Mouse (Mus musculus) E14TG2a.4 (cell line): ENCODE data around the gene Ucp3.

Experiments
- H3K27me3 ChIP-seq: 2 replicates; pipeline ENCODE4 v1.6.1; 2014; ENCODE audit warnings: low read length, control low read depth; ENCODE audit not compliant: insufficient read depth
- H3K36me3 ChIP-seq: 2 replicates; pipeline ENCODE4 v1.6.1; 2014; ENCODE audit warnings: low read length, control low read depth; ENCODE audit not compliant: insufficient read depth
- H3K4me1 ChIP-seq: replicated peaks from 2 replicates; pipeline ENCODE4 v1.6.1; 2014; ENCODE audit warnings: low read depth, low read length, control low read depth
- H3K4me3 ChIP-seq: replicated peaks from 2 replicates; pipeline ENCODE4 v1.5.1; 2014; ENCODE audit warnings: mild to moderate bottlenecking, low read length
- H3K9me3 ChIP-seq: 2 replicates; pipeline ENCODE4 v1.6.1; 2014; ENCODE audit warnings: low read length, control low read depth
- CTCF ChIP-seq: conservative IDR thresholded peaks from 2 replicates; pipeline ENCODE4 v1.5.1; 2014; ENCODE audit warnings: low read length
- NANOG ChIP-seq: IDR thresholded peaks from 2 replicates; pipeline ENCODE4 v1.6.1; 2014; ENCODE audit warnings: borderline replicate concordance, low read length, mixed read lengths
- POU5F1 ChIP-seq: IDR thresholded peaks from 2 replicates; pipeline ENCODE4 v1.6.1; 2014; ENCODE audit warnings: low read length, borderline replicate concordance

The Ucp3 gene

GRCm38 (mm10) chr7:100493484-100494414, 21.0 kb downstream of the Ucp3 start:
- no peak for TF ChIP-seq NANOG
- no peak for TF ChIP-seq POU5F1
- TF ChIP-seq CTCF = no peak

GRCm38 (mm10) chr7:100494415-100494831, 21.6 kb downstream of the Ucp3 start:
- Histone ChIP-seq H3K4me3 (peak overlapping the region; percentile 88), H3K36me3 (peaks cover 53% of the 10 kb centered on the region), H3K4me1 (peaks cover 66% of the 10 kb centered on the region), H3K9me3 (no peaks in the 10 kb centered on the region), H3K27me3 (no peaks in the 10 kb centered on the region)
- TF ChIP-seq CTCF (no peak), NANOG (no peak), POU5F1 (no peak)

More at GRCm38 (mm10) chr7:100493484-100494414, 21.0 kb downstream of the Ucp3 start:
- Histone ChIP-seq H3K4me3 (peak overlapping the region; percentile 88), H3K9me3 (no peaks in the 10 kb centered on the region), H3K27me3 (no peaks in the 10 kb centered on the region), H3K36me3 (peaks cover 46% of the 10 kb centered on the region), H3K4me1 (peaks cover 62% of the 10 kb centered on the region)

GRCm38 (mm10) chr7:100495042-100495441, 22.3 kb downstream of the Ucp3 start:
- TF ChIP-seq POU5F1 (no peak), NANOG (no peak), CTCF (no peak)
- Histone ChIP-seq H3K27me3 (no peaks in the 10 kb centered on the region), H3K4me1 (peaks cover 72% of the 10 kb centered on the region), H3K9me3 (no peaks in the 10 kb centered on the region), H3K36me3 (peaks cover 59% of the 10 kb centered on the region), H3K4me3 (peak overlapping the region; percentile 88)

- TF ChIP-seq NANOG (no peak), CTCF (no peak), POU5F1 (no peak)
- Histone ChIP-seq H3K4me1 (peaks cover 79% of the 10 kb centered on the region), H3K4me3 (peak overlapping the region; percentile 88), H3K27me3 (no peaks in the 10 kb centered on the region), H3K9me3 (no peaks in the 10 kb centered on the region), H3K36me3 (peaks cover 66% of the 10 kb centered on the region)
These were observed 22.9 kb downstream of the Ucp3 start for GRCm38 (mm10) chr7:100495581-100496251.

GRCm38 (mm10) chr7:100496371-100496770, 23.6 kb downstream of the Ucp3 start:
- H3K9me3 ChIP-seq = no peaks in the 10 kb centered on the region
- TF ChIP-seq NANOG (no peak), CTCF (no peak), POU5F1 (no peak)
- H3K4me3 ChIP-seq = peak overlapping the region; percentile 63
- no peaks in the 10 kb centered on the region for H3K27me3 ChIP-seq
- H3K36me3 ChIP-seq = peaks cover 67% of the 10 kb centered on the region
- H3K4me1 ChIP-seq = peaks cover 85% of the 10 kb centered on the region

GRCm38 (mm10) chr7:100496791-100497190, 24.0 kb downstream of the Ucp3 start:
- Histone ChIP-seq H3K4me3 (peak overlapping the region; percentile 63), H3K27me3 (no peaks in the 10 kb centered on the region), H3K9me3 (no peaks in the 10 kb centered on the region), H3K36me3 (peaks cover 67% of the 10 kb centered on the region), H3K4me1 (peaks cover 88% of the 10 kb centered on the region)
- TF ChIP-seq NANOG (no peak), POU5F1 (no peak), CTCF (no peak)

GRCm38 (mm10) chr7:100497402-100497801, 24.6 kb downstream of the Ucp3 start:
- peaks cover 67% of the 10 kb centered on the region for H3K36me3 ChIP-seq
- peaks cover 88% of the 10 kb centered on the region for H3K4me1 ChIP-seq
- H3K27me3 ChIP-seq = no peaks in the 10 kb centered on the region
- H3K4me3 ChIP-seq = peak overlapping the region; percentile 63
- TF ChIP-seq NANOG (no peak), POU5F1 (no peak)
- H3K9me3 ChIP-seq = no peaks in the 10 kb centered on the region

GRCm38 (mm10) chr7:100497982-100498381, 25.2 kb downstream of the Ucp3 start:
- Histone ChIP-seq H3K36me3 (peaks cover 67% of the 10 kb centered on the region), H3K9me3 (no peaks in the 10 kb centered on the region), H3K4me3 (peak overlapping the region; percentile 63), H3K27me3 (no peaks in the 10 kb centered on the region), H3K4me1 (peaks cover 91% of the 10 kb centered on the region)
- TF ChIP-seq CTCF (no peak), NANOG (no peak), POU5F1 (no peak)
